Mouse (Mus musculus) layer of hippocampus, adult 9-10 months (tissue): Measurements from ENCODE around the gene Gm20388.

Experiments
- DNase-seq: peaks from one replicate; pipeline ENCODE4 v3.0.0; 2022; ENCODE audit warnings: low spot score

Gene Gm20388

GRCm38 (mm10) chr8:120512326-120512725 lies 601.7 kb downstream of the Gm20388 start:
- DNase-seq = no peak

GRCm38 (mm10) chr8:120513145-120513544 lies 602.5 kb downstream of the Gm20388 start:
- no peak for DNase-seq

GRCm38 (mm10) chr8:120513638-120514461 lies 603.2 kb downstream of the Gm20388 start:
- DNase-seq = no peak

- no peak for DNase-seq
Measured at GRCm38 (mm10) chr8:120515214-120515613, 604.6 kb downstream of the Gm20388 start.

- no peak for DNase-seq
Measured at GRCm38 (mm10) chr8:120515650-120516049, 605.0 kb downstream of the Gm20388 start.

GRCm38 (mm10) chr8:120516182-120516755 lies 605.6 kb downstream of the Gm20388 start:
- DNase-seq = no peak

- no peak for DNase-seq
Measured at GRCm38 (mm10) chr8:120517666-120518410, 607.2 kb downstream of the Gm20388 start.

GRCm38 (mm10) chr8:120518736-120519534 lies 608.3 kb downstream of the Gm20388 start:
- DNase-seq = no peak

GRCm38 (mm10) chr8:120520287-120520686 lies 609.6 kb downstream of the Gm20388 start:
- DNase-seq = no peak

GRCm38 (mm10) chr8:120520707-120521590 lies 610.3 kb downstream of the Gm20388 start:
- DNase-seq = no peak

GRCm38 (mm10) chr8:120521591-120521965 lies 610.9 kb downstream of the Gm20388 start:
- no peak for DNase-seq

GRCm38 (mm10) chr8:120523641-120524040 lies 613.0 kb downstream of the Gm20388 start:
- no peak for DNase-seq

- no peak for DNase-seq
Measured at GRCm38 (mm10) chr8:120525135-120525534, 614.5 kb downstream of the Gm20388 start.

- DNase-seq = no peak
Measured at GRCm38 (mm10) chr8:120525832-120526231, 615.2 kb downstream of the Gm20388 start.

- DNase-seq = no peak
Measured at GRCm38 (mm10) chr8:120526577-120526976, 615.9 kb downstream of the Gm20388 start.

GRCm38 (mm10) chr8:120528332-120528731 lies 617.7 kb downstream of the Gm20388 start:
- no peak for DNase-seq

GRCm38 (mm10) chr8:120529226-120529625 lies 618.6 kb downstream of the Gm20388 start:
- no peak for DNase-seq

- DNase-seq = no peak
Measured at GRCm38 (mm10) chr8:120530954-120531656, 620.5 kb downstream of the Gm20388 start.

GRCm38 (mm10) chr8:120531775-120532516 lies 621.3 kb downstream of the Gm20388 start:
- DNase-seq = no peak
